Mouse (Mus musculus): ENCODE measurements around the gene Wnt10a. TPM values are rescaled to one million over a fixed set of nuclear protein-coding genes. Genes with fewer than 3 reads are reported as not detected.

Gene Wnt10a
- total and polyA plus RNA-seq, 3 experiments = not detected

- H3K79me2 ChIP-seq (replicated peaks; ENCODE audit: control insufficient read depth, insufficient read depth, low read length) = no peaks in the 10 kb centered on the region
- TF ChIP-seq EP300 (IDR thresholded peaks at IDR 0.05; ENCODE audit: insufficient read depth, low read depth, low read length) = no peak
- no peak for TF ChIP-seq CTCF (IDR thresholded peaks at IDR 0.05)
- no peak for TF ChIP-seq POLR2A (IDR thresholded peaks at IDR 0.05; ENCODE audit: insufficient read depth, low read depth, low read length)
- H3K36me3 ChIP-seq (ENCODE audit: control insufficient read depth, insufficient read depth, low read length) = no peaks in the 10 kb centered on the region
- peaks cover 17% of the 10 kb centered on the region for H3K27me3 ChIP-seq (ENCODE audit: control insufficient read depth, insufficient read depth, low read length)
- DNase-seq = no peak
- H3K27ac ChIP-seq = no peak overlapping the region
- 17% methylated on average over 6 of the region's 6 CpGs for WGBS
- no peak overlapping the region for H3K4me3 ChIP-seq
- intact Hi-C loops (cut with DNase I) = loop anchor here (1.0 kb wide), 1 partner anchor 19 kb away; no protein-coding TSS in a partner anchor
- no peaks in the 10 kb centered on the region; the same call in 1 of the 2 replicates for H3K4me1 ChIP-seq (ENCODE audit: control insufficient read depth, insufficient read depth, low read length)
- no peak overlapping the region for H3K9ac ChIP-seq (ENCODE audit: low read depth, low read length)
These were observed 2.6 kb upstream of the Wnt10a start for GRCm38 (mm10) chr1:74788603-74789176.

DNA sequence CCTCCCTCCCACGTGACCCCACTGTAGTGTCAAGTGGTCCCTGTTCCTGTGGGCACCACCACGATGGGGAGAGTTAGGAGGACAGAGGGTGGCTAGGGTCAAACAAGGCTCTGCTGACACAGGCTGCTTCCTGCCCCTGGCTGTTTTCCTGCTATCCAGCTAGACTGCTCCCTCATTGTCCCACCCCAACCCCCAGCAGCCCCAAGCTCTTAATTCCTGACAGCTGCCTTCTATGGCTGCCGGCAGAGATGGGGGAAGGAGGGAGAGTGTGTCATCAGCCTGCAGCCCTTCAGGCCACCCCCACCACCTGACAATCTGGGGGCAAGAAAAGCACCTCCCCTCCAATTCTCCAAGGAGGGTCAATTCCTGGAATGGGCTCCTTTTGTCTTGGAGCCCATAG lies 1.2 kb upstream of the Wnt10a start:
- no peak overlapping the region for H3K4me3 ChIP-seq
- H3K27ac ChIP-seq = no peak overlapping the region
- H3K4me1 ChIP-seq (ENCODE audit: control insufficient read depth, insufficient read depth, low read length) = no peaks in the 10 kb centered on the region; the same call in 1 of the 2 replicates
- peaks cover 20% of the 10 kb centered on the region for H3K27me3 ChIP-seq (ENCODE audit: control insufficient read depth, insufficient read depth, low read length)
- no peak for DNase-seq
- H3K9ac ChIP-seq (ENCODE audit: low read depth, low read length) = no peak overlapping the region
- TF ChIP-seq POLR2A (IDR thresholded peaks at IDR 0.05; ENCODE audit: insufficient read depth, low read depth, low read length) (no peak), CTCF (IDR thresholded peaks at IDR 0.05) (no peak), EP300 (IDR thresholded peaks at IDR 0.05; ENCODE audit: insufficient read depth, low read depth, low read length) (no peak)
- no peaks in the 10 kb centered on the region for H3K79me2 ChIP-seq (replicated peaks; ENCODE audit: control insufficient read depth, insufficient read depth, low read length)
- 21% methylated on average over 3 of the region's 3 CpGs for WGBS
- intact Hi-C loops (cut with DNase I) = no loop called here
- no peaks in the 10 kb centered on the region for H3K36me3 ChIP-seq (ENCODE audit: control insufficient read depth, insufficient read depth, low read length)

DNA sequence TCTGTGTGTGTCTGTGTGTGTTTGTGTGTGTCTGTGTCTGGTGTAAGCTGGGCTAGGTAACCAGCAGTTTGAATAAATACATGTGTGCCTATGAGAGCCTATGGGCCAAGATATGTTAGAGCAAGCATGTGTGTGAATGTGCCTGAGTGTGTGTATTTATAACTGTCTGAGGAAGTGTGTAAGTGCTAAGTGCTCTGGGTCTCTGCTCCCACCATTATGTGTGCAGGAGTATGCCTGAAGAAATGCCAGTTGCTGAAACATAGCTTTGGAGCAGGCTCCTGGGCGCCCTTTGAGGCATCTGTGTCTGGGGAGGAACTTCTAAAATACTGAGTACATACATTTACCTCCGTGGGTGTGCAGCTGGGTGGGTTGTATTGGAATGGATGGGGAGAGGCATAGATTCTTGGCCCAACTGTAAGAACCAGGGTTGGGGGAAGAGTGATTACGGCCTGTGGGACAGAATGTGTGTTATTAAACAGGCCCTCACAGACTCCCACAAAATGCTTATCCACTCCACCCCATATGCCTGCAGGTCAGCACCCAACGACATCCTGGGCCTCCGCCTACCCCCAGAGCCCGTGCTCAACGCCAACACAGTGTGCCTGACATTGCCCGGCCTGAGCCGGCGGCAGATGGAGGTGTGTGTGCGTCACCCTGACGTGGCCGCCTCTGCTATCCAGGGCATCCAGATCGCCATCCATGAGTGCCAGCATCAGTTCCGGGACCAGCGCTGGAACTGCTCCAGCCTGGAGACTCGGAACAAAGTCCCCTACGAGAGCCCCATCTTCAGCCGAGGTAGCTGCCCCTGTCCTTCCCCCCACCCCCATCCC lies 1.7 kb downstream of the Wnt10a start:
- Histone ChIP-seq H3K27ac (no peak overlapping the region), H3K9ac (ENCODE audit: low read depth, low read length) (no peak overlapping the region), H3K36me3 (ENCODE audit: control insufficient read depth, insufficient read depth, low read length) (no peaks in the 10 kb centered on the region), H3K4me3 (no peak overlapping the region), H3K4me1 (ENCODE audit: control insufficient read depth, insufficient read depth, low read length) (no peaks in the 10 kb centered on the region; the same call in 1 of the 2 replicates), H3K27me3 (ENCODE audit: control insufficient read depth, insufficient read depth, low read length) (peaks cover 23% of the 10 kb centered on the region), H3K79me2 (replicated peaks; ENCODE audit: control insufficient read depth, insufficient read depth, low read length) (no peaks in the 10 kb centered on the region)
- intact Hi-C loops (cut with DNase I) = no loop called here
- no peak for DNase-seq
- WGBS = 26% methylated on average over 19 of the region's 19 CpGs
- TF ChIP-seq EP300 (IDR thresholded peaks at IDR 0.05; ENCODE audit: insufficient read depth, low read depth, low read length) (no peak), CTCF (IDR thresholded peaks at IDR 0.05) (no peak)

- Histone ChIP-seq H3K79me2 (replicated peaks; ENCODE audit: control insufficient read depth, insufficient read depth, low read length) (no peaks in the 10 kb centered on the region), H3K27ac (no peak overlapping the region), H3K4me1 (ENCODE audit: control insufficient read depth, insufficient read depth, low read length) (no peaks in the 10 kb centered on the region), H3K4me3 (no peak overlapping the region), H3K36me3 (ENCODE audit: control insufficient read depth, insufficient read depth, low read length) (no peaks in the 10 kb centered on the region), H3K27me3 (ENCODE audit: control insufficient read depth, insufficient read depth, low read length) (peaks cover 25% of the 10 kb centered on the region), H3K9ac (ENCODE audit: low read depth, low read length) (0 out of 2 replicates have a peak overlapping the region, but pooled peaks have one; percentile 1)
- DNase-seq = peak in 1 of 2 experiments; percentile 23
- WGBS = 2% methylated on average over 36 of the region's 38 CpGs
- no peak for TF ChIP-seq EP300 (IDR thresholded peaks at IDR 0.05; ENCODE audit: insufficient read depth, low read depth, low read length)
- TF ChIP-seq POLR2A (IDR thresholded peaks at IDR 0.05; ENCODE audit: insufficient read depth, low read depth, low read length) = no peak
- no peak for TF ChIP-seq CTCF (IDR thresholded peaks at IDR 0.05)
- intact Hi-C loops (cut with DNase I) = no loop called here
These were observed 3.3 kb downstream of the Wnt10a start for GRCm38 (mm10) chr1:74794487-74795144.

DNA sequence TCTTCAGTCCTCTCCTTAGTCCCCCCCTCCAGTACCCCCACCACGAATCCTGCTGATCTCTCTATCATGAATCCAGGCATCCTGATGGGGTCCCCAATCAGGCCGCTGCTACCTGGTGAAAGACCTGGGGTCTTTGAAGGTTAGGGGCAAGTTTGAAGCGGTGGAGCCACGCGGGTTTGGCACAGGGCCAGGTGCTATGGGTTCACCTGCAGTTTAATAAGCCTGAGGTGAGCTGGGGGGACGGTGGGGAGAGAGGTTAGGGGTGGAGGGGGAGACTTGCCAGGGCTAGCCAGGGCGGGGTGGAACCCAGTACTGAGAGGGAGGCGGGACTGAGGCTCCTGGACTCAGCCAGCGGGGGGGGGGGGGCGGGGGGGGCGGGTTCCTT lies 3.8 kb downstream of the Wnt10a start:
- Histone ChIP-seq H3K27me3 (ENCODE audit: control insufficient read depth, insufficient read depth, low read length) (peaks cover 25% of the 10 kb centered on the region), H3K36me3 (ENCODE audit: control insufficient read depth, insufficient read depth, low read length) (no peaks in the 10 kb centered on the region), H3K4me3 (no peak overlapping the region), H3K9ac (ENCODE audit: low read depth, low read length) (no peak overlapping the region), H3K4me1 (ENCODE audit: control insufficient read depth, insufficient read depth, low read length) (no peaks in the 10 kb centered on the region), H3K79me2 (replicated peaks; ENCODE audit: control insufficient read depth, insufficient read depth, low read length) (no peaks in the 10 kb centered on the region), H3K27ac (no peak overlapping the region)
- 4% methylated on average over 10 of the region's 11 CpGs for WGBS
- DNase-seq = no peak
- TF ChIP-seq POLR2A (IDR thresholded peaks at IDR 0.05; ENCODE audit: insufficient read depth, low read depth, low read length) = no peak
- TF ChIP-seq CTCF (IDR thresholded peaks at IDR 0.05) = no peak
- intact Hi-C loops (cut with DNase I) = no loop called here

- WGBS = 33% methylated on average over 5 of the region's 5 CpGs
- peaks cover 18% of the 10 kb centered on the region for H3K27me3 ChIP-seq (ENCODE audit: control insufficient read depth, insufficient read depth, low read length)
These were observed 6.1 kb downstream of the Wnt10a start for GRCm38 (mm10) chr1:74797459-74797858.

More at GRCm38 (mm10) chr1:74797459-74797858, 6.1 kb downstream of the Wnt10a start:
- intact Hi-C loops (cut with DNase I) = no loop called here
- no peak for DNase-seq
- H3K36me3 ChIP-seq (ENCODE audit: control insufficient read depth, insufficient read depth, low read length) = no peaks in the 10 kb centered on the region
- H3K4me3 ChIP-seq = no peak overlapping the region
- no peak for TF ChIP-seq POLR2A (IDR thresholded peaks at IDR 0.05; ENCODE audit: insufficient read depth, low read depth, low read length)
- TF ChIP-seq CTCF (IDR thresholded peaks at IDR 0.05) = no peak
- no peak for TF ChIP-seq EP300 (IDR thresholded peaks at IDR 0.05; ENCODE audit: insufficient read depth, low read depth, low read length)
- no peak overlapping the region for H3K9ac ChIP-seq (ENCODE audit: low read depth, low read length)
- H3K27ac ChIP-seq = no peak overlapping the region
- no peaks in the 10 kb centered on the region for H3K79me2 ChIP-seq (replicated peaks; ENCODE audit: control insufficient read depth, insufficient read depth, low read length)
- H3K4me1 ChIP-seq (ENCODE audit: control insufficient read depth, insufficient read depth, low read length) = no peaks in the 10 kb centered on the region

All from heart, adult 2 months (tissue).